Mouse (Mus musculus): Measurements from ENCODE around the gene Anapc2.
"Not testable (repeated sequence)": the region's sequence is repeated elsewhere in the genome, so short reads cannot be mapped to it uniquely, and the experiment has no call there.

The Anapc2 gene

DNA sequence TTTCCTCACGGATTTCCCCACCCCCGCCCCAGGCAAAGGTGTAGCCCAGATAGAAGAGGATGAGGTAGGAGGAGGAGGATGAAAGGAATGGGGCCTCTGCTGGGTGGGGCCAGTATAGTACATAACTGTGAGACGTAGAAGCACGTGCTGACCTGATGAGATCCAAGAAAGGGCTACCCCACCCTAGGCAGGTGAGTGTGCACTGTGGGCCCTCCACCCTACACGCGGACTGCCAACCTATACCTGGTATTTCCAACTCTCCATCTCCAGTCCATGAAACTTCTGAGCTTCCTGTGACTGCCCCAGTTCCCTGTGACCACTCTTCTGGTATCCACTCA lies 30.9 kb upstream of the Anapc2 start:
- DNase-seq, result no peak

DNA sequence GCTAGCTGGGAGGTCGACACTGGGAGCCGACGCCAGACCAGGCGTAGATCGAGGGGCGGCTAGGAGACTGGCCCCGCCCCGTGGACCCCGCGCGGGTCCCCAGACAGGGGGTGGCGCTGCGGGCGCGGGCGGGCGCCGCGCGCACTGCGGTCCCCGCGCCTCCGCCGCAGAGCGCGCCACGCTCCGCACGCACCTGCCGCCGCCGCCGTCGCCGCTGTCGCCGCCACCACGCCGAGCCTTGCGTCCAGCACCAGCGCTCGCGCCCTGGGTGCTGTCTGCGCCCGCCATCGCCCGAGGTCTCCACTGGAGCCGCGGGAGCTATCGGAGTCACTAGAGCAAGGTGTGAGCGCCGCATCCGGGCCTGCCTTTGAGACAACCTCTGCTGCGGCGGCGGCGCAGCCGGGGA lies 30.2 kb upstream of the Anapc2 start, which contains the start of the genes Rnf208 and Cysrt1:
Gene Rnf208 (plus strand): TSS at position 155 of the 406 bp plus-strand sequence.
Gene Cysrt1 (minus strand): TSS at position 352 of the 406 bp plus-strand sequence.
- peak; percentile 59 for DNase-seq

DNA sequence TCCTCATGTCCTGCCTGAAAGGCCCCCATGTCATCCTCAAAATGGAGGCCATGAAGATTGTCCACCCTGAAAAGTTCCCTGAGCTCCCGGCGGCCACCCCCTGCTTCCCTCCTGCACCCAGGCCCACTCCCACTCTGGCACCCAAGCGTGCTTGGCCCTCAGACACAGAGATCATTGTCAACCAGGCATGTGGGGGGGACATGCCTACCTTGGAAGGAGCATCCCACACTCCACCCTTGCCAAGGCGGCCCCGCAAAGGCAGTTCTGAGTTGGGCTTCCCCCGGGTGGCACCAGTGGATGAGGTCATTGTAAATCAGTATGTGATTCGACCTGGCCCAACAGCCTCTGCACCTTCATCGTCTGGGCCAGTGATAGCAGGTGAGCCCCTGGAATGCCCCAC lies 28.9 kb upstream of the Anapc2 start:
- DNase-seq, result no peak

DNA sequence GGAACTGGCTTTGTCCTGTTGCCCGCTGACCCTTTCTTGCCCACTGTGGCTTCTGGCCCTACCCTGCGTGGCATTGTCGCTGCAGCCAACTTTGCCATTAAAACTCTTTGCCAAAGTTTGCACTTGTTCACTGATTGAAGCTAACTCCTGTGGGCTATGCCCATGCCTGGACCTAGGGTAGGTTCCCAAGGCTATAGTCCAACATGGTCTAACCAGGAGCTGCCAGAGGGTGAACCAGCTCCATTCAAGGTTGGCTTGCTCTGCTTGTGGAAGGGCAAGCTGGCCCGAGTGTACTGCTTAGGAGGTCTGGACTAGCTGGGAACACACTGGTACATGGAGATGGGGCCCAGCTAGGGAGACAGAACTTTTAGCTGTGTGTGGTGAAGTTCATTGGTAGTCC lies 28.1 kb upstream of the Anapc2 start:
- DNase-seq, result no peak

DNA sequence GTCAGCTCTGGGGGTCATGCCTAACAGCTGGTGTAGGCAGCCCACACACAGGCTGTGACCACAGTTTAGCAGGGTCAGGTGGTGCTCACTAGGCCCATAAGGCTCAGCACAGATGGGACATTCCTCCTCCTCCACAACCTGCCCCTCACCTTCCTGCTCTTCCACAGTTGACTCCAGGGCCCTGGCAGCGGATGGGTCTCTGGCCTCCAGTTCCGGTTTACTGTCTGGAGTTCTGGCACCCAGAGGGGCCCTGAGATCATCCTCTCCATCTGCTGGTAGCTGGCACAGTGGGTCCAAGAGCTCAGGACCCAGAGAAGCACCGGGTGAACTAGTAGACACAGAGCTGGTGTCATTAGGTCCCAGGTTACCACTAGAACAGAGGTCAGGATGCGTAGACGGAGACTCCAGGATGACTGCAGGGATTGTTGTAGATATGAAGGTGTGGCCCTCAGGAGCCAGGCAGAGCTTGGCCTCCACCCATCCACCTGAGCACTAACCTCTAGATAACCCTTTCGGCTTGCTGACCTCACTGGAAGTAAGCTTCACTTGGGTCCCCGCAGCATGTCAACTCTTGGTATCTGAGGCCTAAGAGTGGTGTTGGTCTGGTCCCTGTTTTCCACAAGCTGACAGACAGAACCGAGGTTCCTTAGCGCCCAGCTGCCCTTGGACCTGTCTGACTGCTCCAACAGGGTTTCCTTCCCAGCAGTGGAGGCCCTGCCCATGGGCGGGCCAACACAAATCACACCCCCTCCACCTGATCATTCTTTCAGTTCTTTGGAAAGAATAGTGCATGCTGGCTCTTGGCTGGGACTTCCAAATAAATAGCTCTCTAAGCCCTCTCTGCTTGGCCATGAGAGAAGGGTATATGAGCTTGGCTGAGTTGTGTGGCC lies 25.9 kb upstream of the Anapc2 start, which contains the start of gene AL732309.1:
Gene AL732309.1 (minus strand): TSS at position 681 of the 890 bp plus-strand sequence.
- DNase-seq, result no peak

DNA sequence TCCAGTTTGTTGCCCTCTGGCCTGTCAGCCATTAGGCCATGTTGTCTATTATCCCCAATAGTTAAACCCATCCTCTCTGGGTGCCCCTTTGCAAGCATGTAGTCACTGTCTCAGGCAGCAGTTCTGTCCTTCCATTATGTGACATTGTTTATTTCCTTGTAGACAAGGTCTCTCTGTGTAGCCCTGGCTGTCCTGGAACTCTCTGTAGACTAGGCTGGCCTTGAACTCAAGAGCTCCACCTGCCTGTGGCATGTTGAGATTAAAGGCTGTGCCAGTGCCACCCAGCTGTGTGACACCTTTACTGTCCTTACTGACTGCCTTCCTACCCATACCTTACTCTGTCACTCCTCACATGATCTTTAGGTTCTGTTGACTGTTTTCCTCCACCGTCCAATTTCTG lies 19.9 kb upstream of the Anapc2 start:
- no peak for DNase-seq

DNA sequence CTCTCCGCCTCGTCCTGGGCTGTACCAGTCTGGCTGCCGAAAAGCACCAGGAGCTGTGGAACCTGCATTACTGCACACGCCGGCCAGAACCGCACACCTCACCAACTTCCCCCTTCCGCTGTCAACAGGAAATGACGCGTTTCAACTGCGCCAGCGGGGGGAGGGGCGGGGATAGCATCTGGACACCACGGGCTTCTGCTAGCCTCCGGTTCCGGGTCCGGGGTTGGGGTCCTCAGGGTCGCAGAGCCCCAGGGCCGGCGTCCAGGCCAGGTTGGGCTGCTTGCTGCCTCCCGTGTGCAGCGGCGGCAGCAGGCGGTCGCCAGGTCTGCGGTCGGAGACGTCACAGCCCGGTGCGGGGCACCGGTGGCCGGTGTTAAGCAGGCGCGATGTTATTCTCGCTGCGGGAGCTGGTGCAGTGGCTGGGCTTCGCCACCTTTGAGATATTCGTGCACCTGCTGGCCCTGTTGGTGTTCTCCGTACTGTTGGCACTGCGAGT lies 16.9 kb upstream of the Anapc2 start, which contains the start of gene Tmem203:
Gene Tmem203 (plus strand): TSS at position 156 of the 496 bp plus-strand sequence.
- peak; percentile 82 for DNase-seq

DNA sequence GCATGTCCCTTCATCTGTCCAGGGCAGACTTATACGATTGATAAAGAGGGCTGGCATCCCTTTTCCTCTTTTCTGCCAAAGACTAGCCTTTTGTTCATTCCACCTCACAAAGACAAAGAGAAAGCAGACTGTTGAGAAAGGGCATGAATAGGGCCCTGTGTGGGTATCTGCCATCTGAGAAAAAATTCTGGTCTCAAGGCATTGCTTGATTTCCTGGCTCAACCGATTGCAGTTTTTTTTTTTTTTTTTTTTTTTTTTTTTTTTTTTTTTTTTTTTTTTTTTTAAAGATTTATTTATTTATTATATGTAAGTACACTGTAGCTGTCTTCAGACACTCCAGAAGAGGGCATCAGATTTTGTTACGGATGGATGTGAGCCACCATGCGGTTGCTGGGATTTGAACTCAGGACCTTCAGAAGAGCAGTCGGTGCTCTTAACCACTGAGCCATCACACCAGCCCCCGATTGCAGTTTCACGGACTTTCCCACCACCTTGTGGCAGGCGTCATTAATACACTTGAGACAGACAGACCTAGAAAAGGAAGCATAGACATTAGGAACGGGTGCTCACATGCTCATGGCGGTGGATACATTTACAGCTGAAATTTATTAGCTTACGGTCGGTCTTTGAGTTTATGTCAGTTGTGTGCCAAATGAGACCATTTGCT lies 15.7 kb upstream of the Anapc2 start:
- not testable (repeated sequence) for DNase-seq

DNA sequence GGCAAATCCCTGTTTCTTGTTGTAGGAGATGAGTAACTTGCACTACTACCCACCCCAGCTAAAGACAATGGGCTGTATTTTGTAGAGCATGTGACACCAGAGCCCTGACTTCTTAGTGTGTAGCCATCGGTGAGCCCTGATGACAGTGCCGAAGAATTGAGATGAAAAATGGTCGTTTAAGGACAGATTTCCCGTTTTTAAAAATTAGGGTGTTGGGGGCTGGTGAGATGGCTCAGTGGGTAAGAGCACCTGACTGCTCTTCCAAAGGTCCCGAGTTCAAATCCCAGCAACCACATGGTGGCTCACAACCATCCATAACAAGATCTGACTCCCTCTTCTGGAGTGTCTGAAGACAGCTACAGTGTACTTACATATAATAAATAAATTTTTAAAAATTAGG lies 15.0 kb upstream of the Anapc2 start:
- DNase-seq, result not testable (repeated sequence)

DNA sequence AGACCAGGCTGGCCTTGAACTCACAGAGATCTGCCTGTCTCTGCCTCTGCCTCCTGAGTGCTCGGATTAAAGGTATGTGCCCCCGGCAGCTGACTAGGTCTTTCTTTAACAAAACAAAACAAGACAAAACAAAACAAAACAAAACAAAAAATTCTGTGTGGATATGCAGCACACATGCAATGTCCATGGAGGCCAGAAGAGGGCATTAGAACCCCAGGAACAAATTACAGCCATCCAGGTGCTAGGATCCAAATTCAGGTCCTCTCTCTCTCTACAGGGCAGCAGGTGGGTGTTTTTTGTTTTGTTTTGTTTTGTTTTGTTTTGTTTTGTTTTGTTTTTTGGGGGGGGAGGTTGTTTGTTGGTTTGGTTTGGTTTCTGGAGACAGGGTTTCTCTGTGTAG lies 13.4 kb upstream of the Anapc2 start:
- no peak for DNase-seq

DNA sequence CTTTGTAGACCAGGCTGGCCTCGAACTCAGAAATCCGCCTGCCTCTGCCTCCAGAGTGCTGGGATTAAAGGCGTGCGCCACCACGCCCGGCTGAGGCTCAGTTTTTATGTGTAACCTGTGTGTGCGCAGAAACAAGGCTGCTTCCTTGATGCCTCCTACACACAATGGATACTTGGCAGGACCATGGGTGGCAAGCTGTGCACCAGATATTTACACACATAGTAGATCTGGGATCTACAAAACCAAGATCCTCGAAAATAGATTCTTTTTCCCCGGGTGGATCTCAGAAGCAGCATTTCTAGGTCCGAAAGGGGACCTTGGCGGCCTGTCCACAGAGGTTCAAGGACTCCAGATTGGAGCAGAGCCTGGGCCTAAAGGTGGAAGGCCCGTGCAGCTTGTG lies 10.4 kb upstream of the Anapc2 start:
- no peak for DNase-seq

DNA sequence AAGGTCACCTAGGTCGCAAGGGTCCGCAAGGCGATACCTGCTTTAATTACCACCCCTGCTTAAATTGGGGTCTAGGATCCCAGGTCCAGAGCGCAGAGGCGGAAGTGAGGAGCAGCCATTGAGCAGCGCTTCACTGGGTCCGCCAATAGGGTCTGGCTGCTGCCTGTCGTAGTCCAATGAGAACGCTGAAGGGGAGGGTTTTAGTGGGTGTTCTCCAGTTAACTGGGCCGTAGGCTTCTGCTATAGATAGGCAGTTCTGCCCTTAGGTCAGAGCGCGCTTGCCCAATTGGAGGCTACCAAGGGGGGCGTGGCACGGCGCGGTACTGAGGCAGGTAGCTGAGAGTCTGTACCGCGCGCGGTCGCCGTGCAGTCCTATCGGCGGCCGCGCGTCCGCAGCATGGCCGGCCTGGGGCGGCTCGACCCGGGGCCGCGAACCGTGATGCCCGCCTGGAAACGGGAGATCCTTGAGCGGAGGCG lies 9.9 kb upstream of the Anapc2 start, which contains the start of gene Tprn:
Gene Tprn (plus strand): TSS at position 328 of the 477 bp plus-strand sequence.
- DNase-seq, result peak; percentile 95

DNA sequence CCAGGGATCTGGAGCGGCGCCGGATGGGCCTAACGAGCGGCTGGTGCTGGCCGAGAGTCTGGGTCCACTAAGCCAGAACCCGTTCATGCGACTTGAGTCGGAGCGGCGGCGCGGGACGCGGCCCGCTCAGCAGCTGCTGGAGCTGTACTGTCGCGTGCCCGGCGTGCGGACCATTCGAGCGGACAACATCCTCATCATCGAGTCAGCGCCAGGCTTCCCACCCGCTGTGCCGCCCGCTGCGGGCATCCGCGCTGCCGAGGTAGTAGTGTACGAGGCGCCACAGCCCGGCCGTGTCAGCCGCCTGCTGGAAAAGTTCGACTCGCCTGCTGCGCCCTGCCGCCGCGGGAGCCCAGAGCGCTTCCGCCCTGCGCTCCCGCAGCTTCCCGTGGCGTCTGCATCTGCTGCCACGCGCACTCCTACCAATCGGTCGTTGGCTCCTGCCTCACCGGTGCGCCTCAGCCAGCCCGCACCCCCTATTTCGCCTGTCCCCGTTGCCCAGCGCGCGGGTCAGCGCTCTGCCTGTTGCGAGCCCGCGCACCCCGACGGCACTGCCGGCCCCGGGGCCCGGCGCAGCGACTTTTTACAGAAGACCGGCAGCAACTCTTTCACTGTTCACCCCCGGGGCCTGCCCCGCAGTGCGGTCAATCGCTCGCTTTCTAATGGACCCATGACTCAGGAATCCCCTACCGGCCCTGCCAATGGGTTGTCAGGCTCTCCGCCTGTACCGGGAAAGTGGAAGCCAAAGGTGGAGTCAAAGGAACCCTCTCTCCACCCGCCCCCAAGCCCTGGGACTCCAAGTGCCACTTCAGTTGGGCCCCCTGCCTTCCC lies 9.3 kb upstream of the Anapc2 start:
- peak; percentile 82 for DNase-seq

DNA sequence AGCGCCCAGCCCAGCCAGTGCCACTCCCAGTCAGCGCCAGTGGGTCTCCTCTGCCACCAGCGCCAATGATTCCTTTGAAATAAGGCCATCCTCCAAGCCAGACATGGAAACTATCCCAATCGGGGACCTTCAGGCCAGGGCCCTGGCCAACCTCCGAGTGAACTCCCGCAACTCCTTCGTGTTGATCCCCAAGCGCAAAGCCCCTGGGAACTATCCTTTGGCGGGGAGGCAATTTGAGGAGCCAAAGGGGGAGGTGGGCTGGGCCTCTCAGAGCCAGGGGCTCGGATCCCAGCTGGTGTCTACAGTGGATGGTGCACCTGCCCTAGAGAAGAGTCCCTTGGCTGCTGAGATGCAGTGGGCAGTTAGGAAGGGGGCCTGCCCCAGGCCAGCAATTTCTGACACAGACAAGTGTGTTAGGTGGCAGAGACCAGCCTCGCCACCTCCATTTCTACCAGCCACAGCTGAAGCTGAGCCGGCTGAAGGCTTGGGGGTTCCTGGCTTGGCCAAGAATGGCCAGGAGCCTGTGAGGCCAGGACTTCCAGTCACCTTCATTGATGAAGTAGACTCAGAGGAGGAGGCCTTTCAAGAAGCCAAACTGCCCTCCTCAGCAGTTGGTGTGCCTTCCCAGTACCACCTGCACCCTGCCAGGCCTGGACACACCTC lies 8.5 kb upstream of the Anapc2 start:
- peak; percentile 49 for DNase-seq

DNA sequence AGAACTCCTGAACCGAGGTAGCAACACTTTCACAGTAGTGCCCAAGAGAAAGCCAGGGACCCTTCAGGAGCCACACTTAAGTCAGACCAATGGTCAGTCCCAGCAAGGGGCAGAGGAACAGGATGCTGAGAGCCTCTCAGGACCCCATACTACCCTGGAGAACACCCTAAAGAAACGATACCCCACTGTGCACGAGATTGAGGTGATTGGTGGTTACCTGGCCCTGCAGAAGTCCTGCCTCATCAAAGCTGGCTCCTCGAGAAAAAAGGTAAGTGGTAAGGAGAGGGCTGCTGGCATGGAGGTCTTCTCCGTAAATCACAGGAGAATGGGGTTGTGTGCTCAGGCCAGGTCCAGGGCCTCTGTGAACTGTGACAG lies 8.0 kb upstream of the Anapc2 start:
- DNase-seq, result no peak

DNA sequence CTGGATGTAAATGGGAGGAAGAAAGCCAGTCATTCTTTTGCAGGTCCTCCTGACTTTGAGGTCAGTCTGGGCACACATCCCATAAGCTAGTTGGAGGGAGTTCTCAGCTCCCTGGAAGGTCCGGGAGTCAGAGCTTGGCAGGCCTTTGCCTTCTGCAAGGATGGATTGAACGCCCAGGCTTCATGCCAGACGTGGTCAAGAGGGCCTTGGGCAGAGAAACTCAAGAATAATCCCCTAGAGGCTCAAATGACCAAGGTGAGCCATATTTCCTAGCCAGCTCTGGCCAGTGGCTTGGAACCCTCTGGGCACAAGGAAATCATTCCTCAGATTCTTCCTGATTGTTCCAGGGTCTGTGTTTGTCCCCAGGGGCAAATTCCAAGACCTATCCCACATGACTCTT lies 7.4 kb upstream of the Anapc2 start:
- peak; percentile 87 for DNase-seq

DNA sequence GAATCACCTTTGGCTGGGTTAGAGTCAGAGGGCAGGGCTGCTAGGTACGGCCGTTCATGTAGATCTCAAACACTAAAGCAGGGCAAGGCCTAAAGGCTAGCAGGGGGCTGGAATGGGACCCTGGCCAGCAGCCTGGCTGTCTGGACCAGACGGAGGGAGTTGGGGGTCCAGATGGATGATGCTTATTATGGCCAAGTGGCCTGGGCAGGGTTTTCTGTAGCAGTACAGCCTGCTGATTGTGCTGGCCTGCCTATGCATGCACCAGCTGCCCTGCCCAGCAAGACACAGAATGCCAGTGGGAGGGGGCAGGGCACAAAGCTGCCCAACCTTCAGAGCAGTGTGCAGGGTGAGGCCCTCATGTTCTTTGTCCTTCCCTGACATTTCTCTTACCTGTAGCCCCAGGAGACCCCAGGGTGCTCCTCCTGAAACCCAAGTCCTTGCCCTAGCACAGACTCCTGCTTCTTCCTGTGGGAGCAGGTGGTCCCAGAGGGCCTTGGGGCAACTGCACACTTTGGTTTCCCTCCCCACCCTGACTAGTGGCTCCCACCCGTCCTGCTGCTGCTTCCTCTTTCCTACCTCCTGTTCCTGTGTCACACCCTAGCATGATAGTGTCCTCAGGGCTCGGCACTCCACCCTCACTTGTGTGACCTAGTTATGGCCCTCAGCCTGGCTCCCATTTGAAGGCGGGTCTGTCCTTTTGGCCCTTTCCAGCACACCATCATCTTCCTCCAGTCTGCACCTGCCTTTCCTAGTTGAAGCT lies 6.2 kb upstream of the Anapc2 start:
- peak; percentile 96 for DNase-seq

DNA sequence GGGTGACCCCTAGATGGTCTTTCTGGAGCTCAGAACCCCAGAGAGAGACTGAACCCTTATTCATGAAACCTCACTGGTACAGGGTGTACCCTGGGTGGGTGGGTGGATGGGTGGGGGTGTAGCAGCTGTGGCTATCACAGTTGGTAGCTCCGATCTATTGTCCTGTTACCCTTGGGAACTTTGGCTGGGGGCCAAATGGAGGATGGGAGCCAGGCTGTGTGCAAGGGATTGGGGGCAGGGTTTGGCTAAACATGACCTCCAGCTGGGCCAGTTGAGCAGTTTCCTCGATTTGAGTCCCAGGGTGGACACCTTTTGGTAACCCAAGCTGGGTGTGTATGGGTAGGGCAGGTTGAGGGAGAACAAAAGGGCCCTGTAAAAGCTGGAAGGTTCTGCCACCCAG lies 5.6 kb upstream of the Anapc2 start:
- DNase-seq, result peak; percentile 80

DNA sequence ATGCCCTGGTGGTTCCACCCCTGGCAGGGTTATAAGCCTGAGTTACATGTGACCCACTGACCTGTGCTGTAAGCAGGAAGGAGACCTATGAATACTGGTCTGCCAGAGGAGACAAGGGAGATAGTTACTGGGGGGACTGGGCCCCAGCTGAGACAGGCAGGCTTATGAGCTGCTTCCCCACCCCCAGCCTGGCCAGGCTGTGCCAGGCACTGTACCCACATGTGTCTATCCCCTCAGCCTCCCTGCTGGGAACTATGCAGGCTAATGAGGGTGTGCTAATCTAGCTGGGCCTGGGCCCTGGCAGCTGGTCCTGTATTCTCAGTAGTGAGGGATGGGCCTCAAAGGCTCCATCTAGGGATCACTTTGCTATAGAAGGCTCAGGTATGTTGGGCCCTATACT lies 5.0 kb upstream of the Anapc2 start:
- no peak for DNase-seq

DNA sequence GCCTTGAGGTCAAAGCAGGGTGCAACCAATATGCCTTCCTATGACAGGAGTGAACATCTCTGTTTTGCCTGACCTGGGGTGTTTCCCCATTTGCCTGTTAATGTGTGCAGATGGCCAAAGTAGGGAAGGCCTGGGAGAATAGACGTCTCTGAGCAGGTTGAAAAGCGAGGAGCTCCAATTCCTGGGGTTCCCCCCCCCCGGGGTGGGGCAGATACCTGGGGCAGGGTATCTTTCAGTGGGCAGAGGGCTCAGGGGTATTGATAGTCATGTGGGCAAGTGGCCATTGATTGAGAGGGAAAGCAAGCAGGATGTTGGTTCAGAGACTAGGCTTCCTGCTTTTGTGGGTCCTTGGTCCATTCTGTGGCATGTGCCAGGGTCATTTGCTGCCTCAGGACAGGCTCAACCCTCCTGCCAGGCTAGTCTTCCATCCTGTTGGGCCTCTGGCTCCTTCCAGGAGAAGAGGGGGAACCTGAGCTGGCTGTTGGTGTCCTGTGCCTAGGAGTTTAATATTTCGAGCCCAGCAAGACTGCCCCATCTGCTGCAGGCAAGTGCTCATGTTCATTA lies 4.5 kb upstream of the Anapc2 start:
- DNase-seq, result no peak

DNA sequence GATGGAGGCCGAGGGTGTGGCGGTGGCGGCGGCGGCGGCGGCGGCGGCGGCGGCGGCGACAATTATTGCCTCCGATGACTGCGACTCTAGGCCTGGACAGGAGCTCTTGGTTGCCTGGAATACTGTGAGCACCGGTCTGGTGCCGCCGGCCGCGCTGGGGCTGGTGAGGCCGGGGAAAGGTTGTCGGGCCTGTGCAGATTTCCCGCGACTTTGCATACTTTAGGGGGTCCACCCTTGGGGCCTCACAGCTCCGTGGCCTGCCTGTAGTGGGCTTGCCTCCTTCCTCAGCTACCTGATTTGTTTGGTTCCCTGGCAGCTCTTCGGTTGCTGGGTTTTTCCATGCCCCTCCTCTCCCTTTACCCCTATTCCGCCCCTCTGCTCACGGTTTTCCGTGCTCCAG lies 237 bp downstream of the Anapc2 start:
- DNase-seq, result no peak
